Mouse (Mus musculus) cerebellum, postnatal 14 days (tissue): Measurements from ENCODE around the gene Wfs1.

Experiments
- DNase-seq, 2 experiments: peaks; one replicate each; pipeline ENCODE4 v3.0.0; 2021; ENCODE audit warnings: mixed read lengths in 2 of 2

The Wfs1 gene

DNA sequence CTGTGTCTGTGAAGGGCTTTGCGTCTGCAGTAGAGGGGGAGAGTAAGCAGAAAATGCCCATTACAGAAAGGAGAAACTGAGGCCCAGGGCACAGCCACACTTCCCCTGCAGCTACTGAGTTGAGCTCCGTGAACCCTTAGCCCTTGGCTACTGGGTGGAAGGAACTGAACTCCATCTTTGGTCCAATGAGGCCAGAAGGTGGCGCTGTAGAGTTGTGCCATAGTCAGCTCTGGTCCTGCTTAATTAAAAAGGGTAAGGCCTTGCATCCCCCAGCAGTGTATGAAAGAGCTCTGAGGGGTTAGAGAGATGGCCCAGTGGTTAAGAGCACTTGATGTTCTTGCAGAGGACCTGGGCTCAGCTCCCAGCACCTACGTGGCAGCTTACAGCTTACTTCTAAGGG, 60.3 kb downstream of the Wfs1 start:
- peak; percentile 66 to 83 for DNase-seq

- DNase-seq = no peak
These were observed 64.9 kb downstream of the Wfs1 start for GRCm38 (mm10) chr5:36923826-36924700.

DNA sequence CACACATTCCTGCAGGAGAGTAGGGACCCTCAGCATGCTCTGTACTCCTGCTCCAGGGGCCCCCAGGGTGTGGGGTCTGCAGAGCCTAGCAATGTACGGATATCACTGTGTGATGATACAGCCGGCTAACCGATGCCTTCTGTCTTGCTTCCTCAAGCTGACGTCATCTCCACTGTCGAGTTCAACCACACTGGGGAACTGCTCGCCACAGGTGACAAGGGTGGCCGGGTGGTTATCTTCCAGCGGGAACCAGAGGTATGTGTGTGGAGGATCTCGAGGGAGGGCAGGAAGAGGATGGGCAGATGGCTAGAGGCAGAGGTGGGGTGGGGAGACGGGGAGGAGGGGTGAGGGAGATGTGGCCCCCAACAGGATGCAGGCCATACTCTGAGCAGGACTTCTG, 66.2 kb downstream of the Wfs1 start:
- DNase-seq = no peak

DNA sequence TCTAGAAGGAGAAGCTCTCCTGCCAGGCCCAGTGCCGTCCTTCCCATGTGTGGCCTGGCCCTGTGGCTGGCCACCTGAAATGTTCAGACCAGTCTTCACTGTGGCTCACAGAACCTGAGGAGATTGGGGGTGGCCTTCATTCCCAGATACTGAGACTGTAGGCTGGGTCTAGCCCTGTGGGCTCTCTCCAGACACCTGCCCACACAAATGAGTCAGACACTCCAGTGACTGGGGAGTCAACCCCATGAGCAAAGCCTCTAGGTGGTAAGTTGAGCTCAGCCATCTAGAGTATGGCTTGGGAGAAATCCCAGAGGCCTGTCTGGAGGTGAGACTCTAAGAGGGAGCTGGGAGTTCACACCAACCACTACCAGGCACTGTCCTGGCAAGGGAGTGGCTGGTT, 67.1 kb downstream of the Wfs1 start:
- DNase-seq = no peak

- DNase-seq = peak; percentile 69 to 76
These were observed 68.9 kb downstream of the Wfs1 start for GRCm38 (mm10) chr5:36920072-36920471.

DNA sequence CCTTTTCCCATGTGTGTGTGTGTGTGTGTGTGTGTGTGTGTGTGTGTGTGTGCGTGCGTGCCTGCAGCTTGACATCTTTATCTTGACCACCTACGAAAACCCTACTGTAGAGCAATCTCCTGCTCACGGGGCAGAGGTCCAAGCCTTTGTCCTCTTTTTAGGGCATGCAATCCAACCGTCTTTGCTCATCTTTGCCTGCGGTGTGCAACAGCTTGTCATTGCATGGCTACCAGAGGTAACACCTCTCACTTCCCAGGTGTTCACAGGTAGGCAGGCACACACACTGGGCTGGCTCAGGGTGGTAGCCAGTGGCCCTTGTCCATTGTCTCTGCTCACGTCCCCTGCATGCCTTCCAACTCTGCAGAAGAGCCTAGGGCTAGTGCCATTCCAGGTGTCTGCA, 71.0 kb downstream of the Wfs1 start:
- no peak for DNase-seq

DNA sequence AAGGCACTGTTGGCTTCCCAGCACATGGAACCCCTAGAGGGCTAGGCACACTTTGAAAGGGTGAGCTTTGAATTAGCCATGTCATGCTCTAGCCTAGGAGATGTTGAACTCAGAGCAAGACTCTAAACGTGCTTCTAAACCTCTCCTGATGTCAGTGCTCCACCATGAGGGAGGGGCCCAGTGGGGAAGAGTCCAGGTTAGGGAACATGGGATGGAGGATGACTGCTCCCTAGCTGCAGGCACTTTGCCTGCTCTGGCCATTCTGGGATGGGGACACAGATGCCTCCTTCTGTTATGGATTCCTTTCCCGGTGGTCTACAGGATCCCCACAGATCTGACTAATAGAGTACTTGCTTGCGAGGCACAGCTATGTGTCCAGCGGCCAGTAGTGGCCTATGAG, 71.8 kb downstream of the Wfs1 start:
- DNase-seq = peak in 1 of 2 experiments; percentile 51

DNA sequence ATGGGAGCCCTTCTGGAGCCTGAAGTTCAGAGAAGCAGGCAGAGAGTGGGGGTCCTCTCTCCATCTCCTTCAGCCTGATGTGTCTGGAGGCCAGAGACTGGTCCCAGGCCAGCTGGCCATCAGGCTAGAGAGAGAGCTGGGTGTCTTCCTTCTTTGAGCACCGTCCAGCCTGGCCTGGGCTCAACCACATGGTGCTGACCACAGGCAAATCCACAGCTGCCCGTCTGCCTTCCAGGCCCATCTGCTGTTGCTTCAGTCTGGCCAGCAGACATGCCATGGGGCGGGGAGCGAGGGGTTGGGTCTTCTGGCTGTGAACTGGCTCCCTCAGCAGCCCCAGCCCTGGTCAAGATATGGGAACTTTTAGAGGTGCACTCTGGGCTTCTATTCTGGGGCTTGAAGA, 72.4 kb downstream of the Wfs1 start:
- peak; percentile 77 to 84 for DNase-seq
